Mouse (Mus musculus) granulocyte monocyte progenitor cell, adult 5-6 weeks (primary cell): ENCODE results near the gene Rad17. TPM values are rescaled to one million over a fixed set of nuclear protein-coding genes. Genes with fewer than 3 reads are reported as not detected.

Experiments
- ATAC-seq: replicated peaks from 2 replicates; pipeline ENCODE4 v1.8.0; 2016; ENCODE audit warnings: mild to moderate bottlenecking, moderate TSS enrichment, inconsistent platforms; ENCODE audit not compliant: poor library complexity, severe bottlenecking
- total RNA-seq, 2 experiments: library from RNA; stranded (forward) in 1 of 2; stranded (reverse) in 1 of 2; fragments of 200-712, 200-1000 nt in 1 of 2; fragments of >200 nt in 1 of 2; fragmentation: Nextera tagmentation in 1 of 2; gene quantifications; 2 replicates each; pipeline ENCODE4 v1.2.3; 2014 to 2017

The Rad17 gene
- total RNA-seq, 2 experiments from 2014 or later = 21.6 to 34.0 TPM

DNA sequence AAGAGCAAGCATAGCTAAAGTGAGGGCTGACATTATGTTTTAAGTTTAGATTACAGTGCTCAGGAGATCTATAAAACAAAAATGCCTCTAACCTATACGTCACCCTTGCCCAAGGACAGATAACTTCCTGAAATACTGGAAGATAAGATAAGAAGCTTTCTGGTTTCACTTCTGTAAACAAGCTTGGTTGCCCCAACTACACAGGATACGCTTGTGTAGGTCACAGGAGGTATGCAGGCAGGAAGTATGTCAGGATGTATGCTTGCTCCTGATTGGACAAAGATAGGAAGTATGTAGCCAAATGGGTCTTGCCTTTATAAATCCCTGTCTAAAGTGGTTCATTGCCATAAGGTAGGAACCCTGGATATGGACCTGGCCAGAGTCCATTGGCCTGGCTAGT is 74.9 kb downstream of the Rad17 start:
- ATAC-seq = peak; percentile 97

GRCm38 (mm10) chr13:100570713-100571112 is 80.1 kb downstream of the Rad17 start:
- ATAC-seq = peak; percentile 42

DNA sequence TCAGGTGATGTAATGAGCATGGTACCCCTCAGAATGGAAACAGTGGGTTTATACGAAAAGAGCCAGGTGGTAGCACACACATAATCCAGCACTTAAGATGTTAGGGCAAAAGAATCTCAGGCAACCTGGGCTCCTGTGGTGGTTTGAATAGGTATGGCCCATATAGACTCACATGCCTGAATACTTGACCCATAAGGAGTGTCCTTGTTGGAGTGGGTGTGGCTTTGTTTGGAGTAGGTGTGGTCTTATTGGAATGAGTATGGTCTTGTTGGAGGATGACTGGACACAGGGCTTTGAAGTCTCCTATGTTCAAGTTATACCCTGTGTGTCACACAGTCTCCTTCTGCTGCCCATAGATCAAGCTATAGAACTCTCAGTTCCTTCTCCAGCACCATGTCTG is 82.5 kb downstream of the Rad17 start:
- no peak for ATAC-seq

Other genes starting within 250 kb of the Rad17 start
- not detected in 2 replicates for gene Naip1, start 198.2 kb downstream of the Rad17 start, total RNA-seq (2014; fragmentation: Nextera tagmentation)
- gene Naip1, start 198.2 kb downstream of the Rad17 start, total RNA-seq (2017) = not detected in 2 replicates
- gene Gtf2h2, start 158.5 kb downstream of the Rad17 start, total RNA-seq (2014; fragmentation: Nextera tagmentation) = 59.2 and 73.9 TPM in 2 replicates
- gene Gtf2h2, start 158.5 kb downstream of the Rad17 start, total RNA-seq (2017) = 75.1 and 79.2 TPM in 2 replicates
- gene Ocln, start 98.3 kb downstream of the Rad17 start, total RNA-seq (2014; fragmentation: Nextera tagmentation) = not detected in 2 replicates
- gene Ocln, start 98.3 kb downstream of the Rad17 start, total RNA-seq (2017) = not detected in 2 replicates
- not detected in 2 replicates for gene Marveld2, start 34.1 kb downstream of the Rad17 start, total RNA-seq (2014; fragmentation: Nextera tagmentation)
- gene Marveld2, start 34.1 kb downstream of the Rad17 start, total RNA-seq (2017) = 0.52 and 0.78 TPM in 2 replicates
- gene Ak6, start 72 bp downstream of the Rad17 start, total RNA-seq (2014; fragmentation: Nextera tagmentation) = 246 and 279 TPM in 2 replicates
- gene Ak6, start 72 bp downstream of the Rad17 start, total RNA-seq (2017) = 261 and 347 TPM in 2 replicates
- gene Taf9, start 528 bp upstream of the Rad17 start, total RNA-seq (2014; fragmentation: Nextera tagmentation) = 26.5 and 41.9 TPM in 2 replicates
- gene Taf9, start 528 bp upstream of the Rad17 start, total RNA-seq (2017) = 38.9 and 58.9 TPM in 2 replicates
- 25.6 and 37.4 TPM in 2 replicates for gene Ccdc125, start 18.7 kb upstream of the Rad17 start, total RNA-seq (2014; fragmentation: Nextera tagmentation)
- gene Ccdc125, start 18.7 kb upstream of the Rad17 start, total RNA-seq (2017) = 50.8 and 58.4 TPM in 2 replicates
- 37.8 and 52.0 TPM in 2 replicates for gene Cdk7, start 79.9 kb upstream of the Rad17 start, total RNA-seq (2014; fragmentation: Nextera tagmentation)
- 43.3 and 54.5 TPM in 2 replicates for gene Cdk7, start 79.9 kb upstream of the Rad17 start, total RNA-seq (2017)
- gene Mrps36, start 93.6 kb upstream of the Rad17 start, total RNA-seq (2014; fragmentation: Nextera tagmentation) = 73.2 and 108 TPM in 2 replicates
- 71.7 and 102 TPM in 2 replicates for gene Mrps36, start 93.6 kb upstream of the Rad17 start, total RNA-seq (2017)
- 37.1 and 51.9 TPM in 2 replicates for gene Cenph, start 124.8 kb upstream of the Rad17 start, total RNA-seq (2014; fragmentation: Nextera tagmentation)
- 56.6 and 69.5 TPM in 2 replicates for gene Cenph, start 124.8 kb upstream of the Rad17 start, total RNA-seq (2017)
- gene Ccnb1, start 135.5 kb upstream of the Rad17 start, total RNA-seq (2014; fragmentation: Nextera tagmentation) = 26.8 and 43.5 TPM in 2 replicates
- 231 and 274 TPM in 2 replicates for gene Ccnb1, start 135.5 kb upstream of the Rad17 start, total RNA-seq (2017)
- gene Slc30a5, start 182.4 kb upstream of the Rad17 start, total RNA-seq (2014; fragmentation: Nextera tagmentation) = 97.0 and 97.9 TPM in 2 replicates
- 96.8 and 111 TPM in 2 replicates for gene Slc30a5, start 182.4 kb upstream of the Rad17 start, total RNA-seq (2017)